Mouse (Mus musculus): ENCODE results near the gene Rrp36. TPM values are rescaled to one million over a fixed set of nuclear protein-coding genes. Genes with fewer than 3 reads are reported as not detected.

Gene Rrp36
- 10 to 100 TPM in 1 of 2 experiments, 1 to 10 TPM in 1; 9.9 to 10.8 TPM for total RNA-seq (2021)

DNA sequence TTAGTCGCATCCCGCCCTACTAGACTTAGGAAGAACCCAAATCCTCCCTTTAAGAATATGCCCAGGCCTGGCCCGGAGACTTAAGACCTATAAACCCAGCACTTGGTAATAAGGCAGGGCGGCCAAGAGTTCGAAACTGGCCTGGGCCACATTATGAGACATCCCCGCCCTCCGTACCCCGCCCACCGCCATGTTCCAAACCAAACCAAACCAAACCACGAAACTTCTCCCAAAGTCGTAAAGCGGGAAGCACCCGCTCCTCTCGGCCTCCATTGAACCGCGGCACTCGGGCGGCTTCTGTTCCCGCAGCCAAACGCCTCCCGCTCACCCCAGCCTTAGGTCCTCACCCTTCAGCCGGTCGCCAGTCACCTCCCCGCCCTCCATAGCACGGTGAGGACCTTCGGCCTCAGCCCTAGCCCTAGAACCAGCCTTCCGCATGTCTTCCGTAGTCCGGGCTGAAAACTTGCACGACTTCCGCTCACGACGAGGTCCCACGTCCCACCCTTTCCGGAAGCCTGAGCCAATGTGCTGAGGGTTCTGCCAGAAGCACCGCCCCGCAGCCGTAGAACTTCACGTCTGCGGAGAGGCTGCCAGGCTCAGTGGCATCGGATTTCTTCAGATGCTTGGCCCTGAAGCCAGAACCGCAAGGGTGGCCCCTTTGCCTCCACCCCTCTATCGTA is at the start of gene Rrp36:
Gene Rrp36 (minus strand): TSS at position 503 of the 680 bp plus-strand sequence.
- peak; percentile 85 for DNase-seq (ENCODE audit: low spot score)
- intact Hi-C loops (cut with DNase I), result no loop called here

- intact Hi-C loops (cut with DNase I), result no loop called here
Observed at GRCm38 (mm10) chr17:46721077-46721476, 46.9 kb upstream of the Rrp36 start.

DNA sequence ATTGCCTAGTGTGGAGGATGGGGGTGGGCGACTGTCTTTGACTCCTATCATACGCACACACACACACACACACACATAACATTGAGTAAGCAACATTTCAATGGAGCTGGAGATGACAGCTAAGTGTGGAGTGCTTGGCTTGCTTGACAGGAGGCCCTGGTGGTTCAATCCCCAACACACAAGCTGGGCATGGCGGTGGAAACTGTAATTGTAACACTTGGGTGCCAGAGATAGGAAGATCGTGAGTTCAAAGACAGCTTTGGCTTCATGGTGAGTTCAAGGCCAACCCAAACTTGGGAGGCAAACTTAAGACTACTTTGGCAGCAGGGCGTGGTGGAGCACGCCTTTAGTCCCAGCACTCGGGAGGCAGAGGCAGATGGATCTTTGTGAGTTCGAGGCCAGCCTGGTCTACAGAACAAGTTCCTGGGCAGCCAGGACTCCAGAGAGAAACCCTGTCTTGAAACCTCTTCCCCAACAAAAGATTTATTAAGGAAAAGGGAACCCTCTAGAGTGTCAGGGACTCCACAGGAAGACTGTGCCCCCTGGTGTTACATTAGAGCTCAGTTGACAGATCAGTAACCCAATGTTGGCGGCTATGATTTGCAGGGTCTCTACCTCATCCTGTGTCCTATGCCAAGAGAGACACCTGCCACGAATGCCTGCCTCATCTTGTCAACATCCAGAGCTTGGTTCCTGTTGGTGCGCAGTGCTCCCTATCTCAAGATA is 40.8 kb upstream of the Rrp36 start:
- intact Hi-C loops (cut with DNase I), result loop anchor here (2.0 to 5.0 kb wide), 2 partner anchors 34 to 188 kb away; partner anchors contain the start of gene Klhdc3
- no peak for DNase-seq (ENCODE audit: low spot score)

More at GRCm38 (mm10) chr17:46721077-46721476, 46.9 kb upstream of the Rrp36 start:
- DNase-seq (ENCODE audit: low spot score), result no peak

- intact Hi-C loops (cut with DNase I), result loop anchor here (2.0 to 5.0 kb wide), 3 partner anchors 33 to 187 kb away; partner anchors contain the start of genes Klc4, Klhdc3 and Mrpl2
- no peak for DNase-seq (ENCODE audit: low spot score)
Observed at GRCm38 (mm10) chr17:46713849-46714248, 39.7 kb upstream of the Rrp36 start.

- intact Hi-C loops (cut with DNase I), result loop anchor here (2.0 to 5.0 kb wide), 2 partner anchors 66 to 185 kb away; partner anchors contain the start of genes Klc4 and Mrpl2
Observed at GRCm38 (mm10) chr17:46712442-46712841, 38.3 kb upstream of the Rrp36 start.

DNA sequence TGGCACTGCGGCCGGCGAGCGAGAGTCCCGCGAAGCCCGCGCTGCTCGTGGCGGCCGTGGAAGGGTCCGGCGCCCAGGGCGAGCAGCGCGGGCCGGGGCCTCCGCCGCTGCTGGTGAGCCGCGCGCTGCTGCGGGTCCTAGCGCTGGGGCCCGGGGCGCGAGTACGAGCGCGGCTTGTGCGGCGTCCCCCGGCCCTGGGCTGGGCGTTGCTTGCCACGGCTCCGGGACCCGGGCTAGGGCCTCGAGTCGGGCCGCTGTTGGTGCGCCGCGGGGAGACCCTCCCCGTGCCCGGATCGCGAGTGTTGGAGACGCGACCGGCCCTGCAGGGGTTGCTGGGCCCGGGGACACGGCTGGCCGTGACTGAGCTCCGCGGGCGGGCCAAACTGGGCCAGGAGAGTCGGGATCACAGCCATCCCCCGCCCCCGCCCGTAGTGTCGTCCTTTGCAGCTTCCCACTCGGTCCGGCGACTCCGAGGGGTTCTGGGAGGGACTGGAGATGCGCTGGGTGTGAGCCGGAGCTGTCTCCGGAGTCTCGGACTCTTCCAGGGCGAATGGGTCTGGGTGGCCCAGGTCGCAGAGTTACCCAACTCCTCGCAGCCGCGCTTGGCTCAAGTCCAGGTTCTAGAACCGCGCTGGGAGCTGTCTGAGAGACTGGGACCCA is 37.6 kb upstream of the Rrp36 start:
- intact Hi-C loops (cut with DNase I), result loop anchor here (2.0 to 5.0 kb wide), 2 partner anchors 65 to 184 kb away; partner anchors contain the start of genes Klc4 and Mrpl2
- DNase-seq (ENCODE audit: low spot score), result no peak

More at GRCm38 (mm10) chr17:46712442-46712841, 38.3 kb upstream of the Rrp36 start:
- DNase-seq (ENCODE audit: low spot score), result no peak

- DNase-seq (ENCODE audit: low spot score), result peak; percentile 89
- intact Hi-C loops (cut with DNase I), result loop anchor here (5.0 kb wide), 1 partner anchor 184 kb away; no protein-coding TSS in a partner anchor
Observed at GRCm38 (mm10) chr17:46710959-46711597, 36.9 kb upstream of the Rrp36 start, which contains the start of gene Pex6. TSS of gene Pex6 (plus strand) at chr17:46711463.

GRCm38 (mm10) chr17:46706375-46707089 is 32.4 kb upstream of the Rrp36 start:
- intact Hi-C loops (cut with DNase I), result loop anchor here (5.0 kb wide), 1 partner anchor 149 kb away; the partner anchor contains the start of gene Srf
- DNase-seq (ENCODE audit: low spot score), result no peak

DNA sequence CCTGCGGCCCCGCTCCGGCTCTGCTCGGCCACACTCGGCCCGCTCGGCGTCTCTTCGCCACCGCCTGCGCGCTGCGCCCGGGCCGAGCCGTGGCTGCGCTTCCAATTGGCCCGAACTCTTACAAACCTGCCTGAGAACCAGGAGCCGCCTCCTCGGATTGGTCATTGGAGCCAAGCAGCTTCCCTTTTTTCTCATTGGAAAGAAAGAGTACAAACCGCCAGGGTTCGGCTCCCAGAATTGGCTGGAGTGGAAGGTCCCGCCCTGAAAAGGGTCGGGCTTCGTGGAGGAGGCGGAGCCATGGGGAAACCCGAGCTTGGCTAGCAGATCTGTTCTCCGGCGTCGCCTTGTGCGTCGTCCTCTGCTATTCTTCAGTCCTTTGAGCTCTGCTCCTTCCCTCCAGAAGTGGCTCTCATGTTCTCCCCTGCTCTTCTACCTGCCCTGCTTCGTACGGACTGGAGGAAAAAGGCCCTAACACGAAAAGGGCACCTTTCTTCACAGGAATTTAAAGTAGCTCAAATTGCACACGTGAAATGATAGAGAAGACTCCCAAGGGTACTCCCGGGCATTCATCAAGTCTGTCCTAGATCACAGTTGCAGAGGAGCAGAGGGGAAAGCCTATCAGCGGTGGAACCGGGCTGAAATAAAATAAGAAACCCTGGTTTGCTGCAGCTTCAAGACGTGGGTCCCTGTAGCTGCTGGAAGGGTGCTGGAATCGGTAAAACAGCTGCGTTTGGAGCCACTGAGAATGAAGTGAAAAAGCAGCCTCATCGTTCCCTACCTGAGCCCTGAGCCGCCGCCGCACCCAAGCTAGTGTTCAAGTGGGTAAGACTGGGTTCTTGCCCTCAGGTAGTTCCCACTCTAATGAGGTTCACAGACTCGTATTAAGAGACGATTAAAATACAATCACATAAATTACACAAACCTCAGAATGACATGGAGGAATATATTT is 31.0 kb upstream of the Rrp36 start, which contains the start of gene Ppp2r5d:
Gene Ppp2r5d (minus strand): TSS at position 225 of the 949 bp plus-strand sequence.
- intact Hi-C loops (cut with DNase I), result loop anchor here (5.0 kb wide), 1 partner anchor 148 kb away; the partner anchor contains the start of gene Srf
- DNase-seq (ENCODE audit: low spot score), result peak; percentile 96

GRCm38 (mm10) chr17:46703971-46704886 is 30.1 kb upstream of the Rrp36 start:
- DNase-seq (ENCODE audit: low spot score), result no peak
- intact Hi-C loops (cut with DNase I), result loop anchor here (2.0 kb wide), 1 partner anchor 19 kb away; no protein-coding TSS in a partner anchor

DNA sequence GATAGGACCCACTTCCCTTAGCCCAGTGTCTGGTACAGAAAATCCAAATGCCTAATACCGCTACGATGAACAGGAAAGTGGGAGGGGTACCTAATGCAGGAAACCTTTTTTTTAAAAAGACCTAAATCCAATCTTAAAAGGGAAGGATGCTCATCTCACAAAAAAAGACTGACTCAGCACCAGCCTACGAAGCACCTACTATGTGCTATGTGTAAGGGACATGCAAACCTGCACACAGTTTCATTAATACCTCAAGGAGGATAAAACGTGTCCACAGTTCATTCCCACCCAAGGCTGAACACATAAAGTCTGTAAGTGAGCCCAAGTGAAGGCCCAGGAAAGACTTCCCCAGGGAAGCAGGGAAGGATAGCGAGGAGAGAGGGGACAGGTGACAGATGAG is 28.4 kb upstream of the Rrp36 start:
- intact Hi-C loops (cut with DNase I), result loop anchor here (2.0 kb wide), 1 partner anchor 18 kb away; no protein-coding TSS in a partner anchor
- DNase-seq (ENCODE audit: low spot score), result no peak

- intact Hi-C loops (cut with DNase I), result loop anchor here (2.0 kb wide), 1 partner anchor 17 kb away; no protein-coding TSS in a partner anchor
- no peak for DNase-seq (ENCODE audit: low spot score)
Observed at GRCm38 (mm10) chr17:46702100-46702499, 27.9 kb upstream of the Rrp36 start.

GRCm38 (mm10) chr17:46701489-46701888 is 27.3 kb upstream of the Rrp36 start:
- intact Hi-C loops (cut with DNase I), result no loop called here
- no peak for DNase-seq (ENCODE audit: low spot score)

GRCm38 (mm10) chr17:46699912-46700311 is 25.8 kb upstream of the Rrp36 start:
- intact Hi-C loops (cut with DNase I), result no loop called here
- no peak for DNase-seq (ENCODE audit: low spot score)

DNA sequence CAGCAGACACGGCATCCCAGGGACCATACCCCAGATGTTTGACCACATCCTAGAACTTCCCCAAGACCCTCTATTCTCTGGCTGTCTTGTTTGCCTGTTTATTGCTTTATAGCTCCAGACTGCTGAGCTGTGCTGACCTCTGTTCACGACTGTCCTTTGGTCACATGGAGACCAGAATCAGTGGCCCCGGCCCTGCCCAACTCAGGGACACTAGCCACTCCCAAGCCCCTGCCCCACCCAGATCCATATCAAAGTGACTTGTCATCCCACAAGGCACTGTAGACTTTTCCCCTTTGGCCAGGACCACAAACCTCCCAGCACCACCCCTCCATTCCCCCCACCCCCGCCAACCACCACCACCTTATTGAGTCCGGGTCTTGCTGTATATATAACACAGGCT is 25.1 kb upstream of the Rrp36 start:
- DNase-seq (ENCODE audit: low spot score), result no peak
- intact Hi-C loops (cut with DNase I), result no loop called here

DNA sequence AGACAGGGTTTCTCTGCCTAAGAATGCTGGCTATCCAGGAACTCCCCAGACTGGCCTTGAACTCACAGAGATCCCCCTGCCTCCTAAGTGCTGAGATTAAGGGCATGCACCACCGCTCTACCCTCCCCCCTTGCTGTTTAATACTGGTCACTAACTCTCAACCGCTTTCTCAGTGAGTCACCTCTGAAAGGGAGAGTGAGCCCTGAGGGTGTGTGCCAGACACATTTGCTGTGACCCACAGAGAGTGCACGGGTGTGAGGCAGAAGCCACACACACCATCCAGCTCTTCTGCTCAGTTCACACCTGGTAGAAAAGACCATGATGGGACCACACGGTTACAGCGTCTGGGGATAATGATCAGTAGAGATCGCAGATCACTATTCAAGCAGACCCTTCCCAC is 24.4 kb upstream of the Rrp36 start:
- intact Hi-C loops (cut with DNase I), result no loop called here
- DNase-seq (ENCODE audit: low spot score), result no peak
